Mouse (Mus musculus) retina, adult 2 months (tissue): ENCODE data around the gene Rsph6a.

Source experiments
- DNase-seq: peaks from one replicate; pipeline ENCODE4 v3.0.0-alpha.2; 2012; ENCODE audit warnings: low read depth, low spot score

Rsph6a gene

DNA sequence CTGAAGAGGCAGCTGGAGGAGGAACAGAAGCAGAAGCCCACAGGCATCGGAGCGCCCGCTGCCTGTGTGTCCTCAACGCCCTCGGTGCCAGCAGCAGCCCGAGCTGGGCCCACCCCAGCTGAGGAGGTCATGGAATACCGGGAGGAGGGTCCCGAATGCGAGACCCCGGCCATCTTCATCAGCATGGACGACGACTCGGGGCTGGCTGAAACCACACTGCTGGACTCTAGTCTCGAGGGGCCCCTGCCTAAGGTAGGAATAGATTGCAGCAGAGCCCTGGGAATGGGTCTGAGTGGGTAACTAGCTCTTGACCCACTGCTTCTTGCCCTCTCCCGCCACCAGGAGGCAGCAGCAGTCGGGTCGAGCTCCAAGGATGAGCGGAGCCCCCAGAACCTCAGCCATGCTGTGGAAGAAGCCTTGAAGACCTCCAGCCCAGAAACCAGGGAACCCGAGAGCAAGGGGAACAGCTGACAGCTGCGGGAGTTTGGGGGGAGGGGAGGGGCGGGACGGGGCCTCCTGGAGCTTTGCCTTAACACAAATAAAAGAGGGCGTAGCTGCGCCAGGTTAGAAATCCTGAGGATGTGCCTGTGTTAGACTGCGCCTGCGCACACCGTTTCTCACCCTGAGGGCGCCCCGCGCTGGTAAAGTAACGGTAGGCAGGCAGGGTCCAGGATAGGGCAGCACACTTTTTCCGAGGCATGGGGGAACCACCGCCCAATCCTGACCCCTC, at the start of gene Rsph6a:
Gene Rsph6a (plus strand): TSS at position 644 of the 730 bp plus-strand sequence.
- peak; percentile 13 for DNase-seq

DNA sequence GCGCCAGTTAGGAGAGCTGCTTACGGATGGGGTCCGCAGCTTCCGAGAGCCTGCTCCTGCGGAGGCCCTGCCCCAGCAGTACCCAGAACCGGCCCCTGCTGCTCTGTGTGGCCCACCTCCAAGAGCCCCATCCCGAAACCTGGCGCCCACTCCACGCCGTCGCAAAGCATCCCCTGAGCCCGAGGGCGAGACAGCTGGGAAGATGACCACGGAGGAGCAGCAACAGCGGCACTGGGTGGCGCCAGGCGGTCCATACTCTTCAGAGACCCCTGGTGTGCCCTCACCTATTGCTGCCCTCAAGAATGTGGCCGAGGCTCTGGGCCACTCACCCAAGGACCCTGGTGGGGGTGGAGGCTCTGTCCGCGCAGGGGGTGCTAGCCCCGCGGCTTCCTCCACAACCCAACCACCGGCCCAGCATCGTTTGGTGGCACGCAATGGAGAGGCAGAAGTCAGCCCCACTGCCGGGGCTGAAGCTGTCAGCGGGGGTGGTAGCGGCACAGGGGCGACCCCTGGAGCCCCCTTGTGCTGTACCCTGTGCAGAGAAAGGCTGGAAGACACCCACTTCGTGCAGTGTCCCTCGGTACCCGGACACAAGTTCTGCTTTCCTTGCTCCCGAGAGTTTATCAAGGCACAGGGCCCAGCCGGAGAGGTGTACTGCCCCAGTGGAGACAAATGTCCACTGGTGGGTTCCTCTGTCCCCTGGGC, 48.9 kb upstream of the Rsph6a start:
- DNase-seq = no peak

DNA sequence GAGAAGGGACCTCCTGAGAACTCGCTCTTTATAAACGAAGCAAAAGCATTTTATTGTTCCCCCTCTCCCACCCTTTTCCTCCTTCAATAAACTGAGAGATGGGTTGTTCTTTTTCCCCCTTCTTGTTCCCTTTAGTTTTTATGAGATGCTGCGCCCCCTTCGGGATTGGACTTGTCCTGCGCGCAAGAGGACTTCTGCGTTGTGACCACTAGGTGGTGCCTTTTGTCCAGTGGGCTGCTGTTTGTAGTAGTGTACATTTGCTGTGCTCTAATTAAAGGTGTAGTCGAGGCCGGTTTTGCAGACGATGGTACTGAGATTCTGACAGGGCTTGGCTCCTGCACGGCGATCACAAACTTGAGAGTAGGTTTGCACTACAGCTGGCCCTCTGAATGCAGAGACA, 48.0 kb upstream of the Rsph6a start:
- DNase-seq = peak; percentile 60

DNA sequence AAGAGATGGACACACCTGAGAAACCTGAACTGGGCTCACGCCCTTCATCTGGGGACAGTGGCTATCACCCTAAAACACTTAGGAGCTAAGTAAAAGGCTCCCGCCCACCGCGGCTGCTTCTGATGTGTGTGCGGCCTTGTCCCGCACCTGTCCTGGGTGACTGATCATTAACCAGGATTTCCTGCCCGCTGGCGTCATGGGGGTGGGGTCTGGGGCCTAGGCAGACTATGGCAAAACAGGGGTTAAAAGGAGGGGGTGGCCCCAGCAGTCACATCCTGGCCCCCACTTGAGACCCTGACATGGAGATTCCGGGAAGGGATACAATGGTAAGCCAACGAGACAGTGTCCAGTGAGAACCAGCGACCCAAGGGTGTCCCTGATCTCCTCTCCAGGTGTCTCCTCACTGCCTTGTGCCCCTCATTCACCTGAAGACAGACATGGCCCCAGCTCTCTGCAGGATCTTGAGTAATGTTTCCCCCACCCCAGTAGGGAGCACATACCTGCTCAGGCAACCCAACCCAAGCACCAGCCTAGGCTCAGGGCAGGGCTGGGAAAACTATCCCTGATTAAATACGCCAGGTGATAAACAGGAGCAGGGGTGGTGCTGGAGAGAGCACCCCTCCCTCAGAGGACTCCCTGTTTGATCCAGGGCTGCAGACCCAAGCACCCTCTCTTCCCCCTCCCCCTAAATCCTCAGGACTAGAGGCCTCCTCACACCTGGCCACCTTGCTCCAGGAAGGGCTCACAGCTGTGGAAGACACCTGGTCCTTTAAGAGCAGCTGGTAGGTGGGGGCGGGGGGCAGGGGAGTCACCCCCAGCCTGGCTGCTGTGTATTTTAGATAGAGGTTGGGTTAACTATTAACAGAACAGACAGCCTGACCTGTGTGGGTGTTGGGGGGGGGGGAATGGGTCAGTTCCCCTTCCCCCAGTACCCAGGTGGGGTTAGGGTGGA, 47.2 kb upstream of the Rsph6a start:
- DNase-seq = no peak

DNA sequence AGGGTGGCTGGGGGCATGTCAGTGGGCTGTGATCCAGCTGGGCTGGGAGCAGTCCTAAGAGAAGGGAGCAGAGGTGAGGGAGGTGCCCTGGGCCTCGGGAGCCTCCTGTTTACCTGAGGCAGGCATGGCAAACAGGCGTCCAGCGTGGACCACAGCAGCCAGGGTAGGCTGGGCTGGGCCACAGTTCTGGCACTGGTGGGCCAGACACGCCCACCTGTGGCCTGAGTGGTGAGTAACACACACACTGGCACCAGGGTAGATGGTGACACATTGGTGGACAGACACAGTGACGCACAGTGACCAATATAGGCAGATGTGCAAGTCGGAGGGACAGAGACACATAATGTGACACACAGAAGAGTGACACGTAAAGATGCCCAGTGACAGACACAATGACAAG, 43.9 kb upstream of the Rsph6a start:
- no peak for DNase-seq

DNA sequence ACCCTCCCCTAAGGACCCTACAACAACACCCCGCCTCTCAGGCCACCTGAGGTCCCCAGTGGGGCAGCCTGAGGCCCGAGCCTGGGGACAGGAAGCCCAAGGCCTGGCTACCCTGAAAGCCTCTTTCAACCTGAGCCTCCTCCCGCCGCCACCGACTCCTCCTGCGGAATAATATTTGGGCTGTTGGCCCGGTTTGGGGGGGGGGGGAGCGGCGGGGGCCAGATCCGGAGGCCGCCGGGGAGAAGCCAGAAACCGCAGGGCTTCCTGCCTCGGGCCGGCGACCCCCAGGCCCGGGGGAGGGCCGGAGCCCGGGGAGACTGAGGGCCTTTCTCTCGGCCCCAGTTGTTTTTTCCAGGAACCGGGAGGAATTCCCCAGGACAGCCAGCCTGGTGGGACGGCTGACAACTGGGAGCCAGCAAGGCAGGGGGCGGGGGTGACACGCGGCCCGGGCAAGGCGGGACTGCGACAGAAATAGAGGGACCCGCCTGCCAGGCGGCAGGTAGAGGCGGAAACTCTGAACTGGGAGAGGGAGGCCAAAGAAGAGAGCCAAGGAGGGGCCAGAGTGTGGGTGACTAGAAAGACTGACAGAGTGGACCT, 42.4 kb upstream of the Rsph6a start:
- DNase-seq = no peak

DNA sequence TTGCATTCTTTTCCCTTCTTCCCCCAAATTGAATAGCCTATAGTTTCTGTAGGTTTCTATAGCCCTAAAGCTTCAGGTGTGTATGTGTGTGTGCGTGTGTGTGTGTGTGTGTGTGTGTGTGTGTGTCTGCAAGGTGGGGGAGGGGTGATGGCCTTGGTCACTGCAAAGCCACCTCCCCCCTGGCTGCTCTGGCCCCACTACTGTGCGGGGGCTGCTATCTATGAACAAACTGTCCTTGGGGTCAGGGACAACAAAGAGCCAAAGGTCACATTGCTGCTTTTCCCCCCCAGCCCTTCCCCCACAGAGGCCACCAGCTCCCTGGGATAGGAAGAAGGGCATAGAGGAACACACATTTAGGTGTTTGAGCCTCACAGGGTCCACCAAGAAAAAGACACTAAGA, 41.6 kb upstream of the Rsph6a start:
- no peak for DNase-seq

DNA sequence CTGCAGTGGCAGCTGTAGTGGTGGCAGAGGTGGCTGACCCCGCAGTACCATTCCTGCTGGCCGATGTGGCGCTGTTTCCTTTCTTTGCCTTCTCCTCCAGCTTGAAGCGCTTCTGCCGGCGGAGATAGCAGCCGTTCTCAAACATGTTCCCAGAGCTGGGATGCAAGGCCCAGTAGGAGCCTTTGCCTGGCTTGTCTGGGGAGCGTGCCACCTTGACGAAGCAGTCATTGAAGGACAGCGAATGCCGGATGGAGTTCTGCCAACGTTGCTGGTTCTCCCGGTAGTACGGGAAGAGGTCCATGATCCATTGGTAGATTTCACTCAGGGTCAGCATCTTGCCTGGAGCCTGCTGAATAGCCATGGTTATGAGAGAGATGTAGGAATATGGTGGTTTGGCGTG, 40.0 kb upstream of the Rsph6a start:
- DNase-seq = no peak

DNA sequence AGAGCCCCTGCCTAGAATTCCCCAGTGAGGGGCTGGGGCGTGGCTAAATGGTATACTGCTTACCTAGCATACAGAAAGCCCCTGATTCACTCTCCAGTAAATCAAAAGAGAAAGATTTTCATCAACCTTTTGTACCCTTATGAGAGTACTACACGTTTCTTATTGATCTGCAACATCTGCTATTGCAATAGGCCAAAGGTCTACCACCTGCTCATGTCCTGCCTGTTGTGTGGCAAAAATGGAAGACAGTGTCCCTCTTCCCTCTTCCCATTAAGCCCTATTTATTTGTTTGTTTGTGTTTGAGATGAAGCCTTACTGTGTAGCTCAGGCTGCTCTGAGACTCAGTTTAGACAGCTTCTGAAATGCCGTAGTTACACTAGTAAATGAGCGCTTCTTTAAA, 38.4 kb upstream of the Rsph6a start:
- DNase-seq = no peak

DNA sequence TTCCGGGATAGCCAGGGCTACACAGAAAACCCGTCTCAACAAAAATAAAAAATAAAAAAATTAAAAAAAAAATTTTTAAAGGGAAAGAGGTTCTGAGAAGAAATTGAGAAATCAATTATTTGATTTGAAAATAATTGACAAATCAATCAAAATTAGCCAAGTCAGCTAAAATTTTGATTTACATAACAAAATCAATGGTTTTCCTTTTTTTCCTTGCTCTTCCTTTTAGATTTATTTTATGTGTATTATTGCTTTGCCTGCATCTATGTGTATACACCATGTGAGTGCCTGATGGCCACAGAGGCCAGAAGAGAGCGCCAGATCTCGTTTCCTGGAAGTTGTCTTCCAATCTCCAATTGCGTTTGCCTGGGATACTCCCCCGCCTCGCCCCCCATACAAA, 36.6 kb upstream of the Rsph6a start:
- DNase-seq = no peak

DNA sequence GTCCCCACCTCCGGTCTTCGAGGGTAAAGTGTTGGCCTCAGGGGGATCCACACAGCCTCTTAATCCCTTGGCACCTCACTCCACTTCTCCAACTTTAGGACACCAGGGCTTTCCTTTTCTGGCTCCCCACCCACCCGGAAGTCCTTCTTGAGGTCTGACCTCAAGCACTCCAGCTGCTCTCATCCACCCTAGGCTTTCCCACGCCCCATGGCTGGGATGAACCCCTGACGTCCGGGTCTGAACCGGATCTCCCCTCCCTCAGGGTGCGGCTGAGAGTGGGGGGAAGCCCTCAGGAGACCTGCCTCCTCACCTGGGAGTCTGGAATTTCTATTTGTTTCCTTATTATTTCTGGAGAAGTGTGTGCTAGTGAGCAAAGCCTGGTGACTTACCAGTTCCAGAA, 33.4 kb upstream of the Rsph6a start:
- no peak for DNase-seq

DNA sequence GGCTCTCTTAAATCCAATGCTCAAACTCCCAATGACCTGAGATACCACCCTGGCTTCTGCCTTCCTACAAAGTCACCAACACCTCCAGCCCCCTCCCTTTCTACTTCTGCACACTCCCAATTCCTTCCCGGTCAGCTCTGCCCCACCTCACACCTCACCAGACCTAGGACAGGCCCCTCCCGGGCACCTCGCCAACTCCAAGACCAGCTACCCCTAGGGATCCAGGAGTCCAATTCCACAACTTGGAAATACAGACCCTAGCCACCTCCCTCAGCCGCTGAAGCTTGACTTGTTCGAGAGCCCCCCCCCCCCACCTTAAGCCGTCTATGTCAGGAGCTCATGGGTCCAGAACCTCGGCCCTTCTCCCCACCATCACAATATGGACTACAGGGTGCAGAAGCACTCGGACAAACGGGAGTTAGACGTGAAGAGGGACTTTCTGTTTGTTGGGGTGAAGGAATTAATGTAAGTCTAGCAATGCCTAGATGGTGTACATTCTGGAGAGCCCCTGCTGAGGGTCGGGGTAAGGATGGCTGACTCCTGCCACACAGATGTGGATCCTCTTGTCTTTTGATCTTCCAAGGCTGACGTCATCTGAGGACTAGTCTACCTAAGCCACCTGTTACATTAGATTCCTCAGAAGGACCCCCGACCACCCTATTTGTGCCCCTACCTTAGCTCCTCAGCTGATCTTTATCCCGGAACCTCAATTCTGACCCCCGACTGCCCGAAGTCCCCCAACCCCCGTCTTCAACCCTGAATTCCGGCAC, 32.1 kb upstream of the Rsph6a start:
- no peak for DNase-seq

DNA sequence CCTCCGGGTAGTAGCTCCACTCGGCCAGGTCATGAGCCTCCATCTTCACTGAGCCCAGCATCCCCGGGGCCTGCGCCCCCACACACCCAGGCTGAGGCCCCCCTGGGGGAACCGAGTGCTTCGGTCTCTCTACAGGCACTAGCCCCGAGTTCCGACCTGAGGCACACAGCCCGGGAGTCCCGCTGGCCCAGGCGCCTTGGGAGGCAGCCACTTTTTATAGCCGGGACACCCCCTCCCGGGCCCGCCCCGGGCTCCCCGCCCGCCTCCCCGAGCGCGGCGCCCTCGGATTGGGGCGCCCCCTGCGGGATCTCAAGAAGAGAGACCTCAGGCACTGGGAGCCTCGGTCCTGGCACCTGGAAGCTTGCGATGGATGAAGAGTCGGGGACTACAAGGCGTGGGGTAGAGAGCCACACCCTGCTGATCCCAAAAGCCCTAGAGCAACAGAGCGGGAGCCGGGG, 31.1 kb upstream of the Rsph6a start, which contains the start of gene Foxa3:
Gene Foxa3 (minus strand): TSS at position 182 of the 458 bp plus-strand sequence.
- no peak for DNase-seq

DNA sequence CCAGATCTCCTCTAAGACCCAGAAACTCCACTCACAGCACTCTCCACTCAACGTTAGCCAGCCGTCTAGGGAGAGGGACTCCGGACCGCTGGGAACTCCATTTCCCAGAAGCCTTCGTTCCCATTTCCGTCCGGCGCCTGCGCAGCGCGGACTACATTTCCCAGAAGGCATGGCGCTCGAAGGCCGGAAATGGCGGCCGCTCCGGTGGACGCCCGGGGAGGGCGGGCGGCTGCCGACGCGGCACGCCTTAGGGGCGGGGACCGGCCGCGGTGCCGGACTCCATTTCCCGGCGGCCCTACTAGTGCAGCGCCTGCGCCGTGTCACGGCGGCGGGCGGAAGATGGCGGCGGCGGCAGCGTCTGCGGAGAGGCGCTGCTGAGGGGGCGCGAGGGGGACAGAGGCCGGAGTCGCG, 30.4 kb upstream of the Rsph6a start, which contains the start of gene Sympk:
Gene Sympk (plus strand): TSS at position 282 of the 411 bp plus-strand sequence.
- DNase-seq = peak; percentile 92

DNA sequence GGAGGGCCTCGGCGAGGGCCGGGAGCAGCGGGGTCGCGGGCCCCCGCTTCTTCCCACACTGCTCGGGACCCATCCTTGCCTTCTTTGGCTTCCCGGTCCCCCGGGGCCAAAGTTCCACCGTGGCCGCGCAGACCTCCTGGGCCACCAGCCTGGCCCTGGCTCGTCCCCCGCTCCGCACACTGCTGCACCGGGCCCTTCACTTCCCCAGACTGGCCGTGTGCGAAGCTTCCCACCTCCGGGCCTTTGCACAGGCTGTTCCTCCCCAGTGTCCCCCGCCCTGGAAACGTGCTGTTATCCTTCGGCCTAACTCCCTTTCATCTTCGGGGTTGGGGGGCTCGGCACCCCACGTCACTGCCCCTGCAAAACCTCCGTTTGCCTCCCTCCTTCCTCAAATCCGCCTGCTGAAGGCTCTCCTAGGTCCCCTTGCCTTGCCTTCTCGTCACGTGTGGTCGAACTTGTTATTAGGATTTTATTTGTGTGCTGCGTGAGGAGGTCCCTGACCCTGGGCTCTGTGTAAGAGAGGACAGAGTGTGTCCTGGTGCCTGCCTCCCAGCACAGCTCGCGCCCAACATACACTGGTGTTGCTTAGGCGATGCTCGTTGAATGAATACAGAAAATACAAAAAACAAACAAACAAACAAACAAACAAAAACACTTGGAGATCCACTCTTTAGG, 29.8 kb upstream of the Rsph6a start:
- no peak for DNase-seq

DNA sequence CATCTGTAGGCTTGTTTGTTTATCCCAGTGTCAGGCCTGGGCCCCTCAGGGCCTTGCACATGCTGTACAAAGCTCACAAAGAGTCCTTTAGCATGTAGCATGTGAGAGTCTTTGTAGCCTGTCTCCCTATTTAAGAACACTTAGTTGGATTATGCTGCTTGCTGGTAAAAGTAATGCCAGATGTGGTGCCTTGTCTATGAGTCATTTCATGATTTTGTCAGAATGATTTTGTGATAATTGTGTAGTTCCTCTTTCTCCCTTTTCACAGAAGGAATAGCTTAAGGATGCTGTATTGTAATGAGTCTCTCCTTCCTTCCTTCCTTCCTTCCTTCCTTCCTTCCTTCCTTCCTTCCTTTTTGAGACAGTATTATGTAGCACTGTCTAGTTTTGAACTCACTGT, 26.4 kb upstream of the Rsph6a start:
- DNase-seq = no peak

DNA sequence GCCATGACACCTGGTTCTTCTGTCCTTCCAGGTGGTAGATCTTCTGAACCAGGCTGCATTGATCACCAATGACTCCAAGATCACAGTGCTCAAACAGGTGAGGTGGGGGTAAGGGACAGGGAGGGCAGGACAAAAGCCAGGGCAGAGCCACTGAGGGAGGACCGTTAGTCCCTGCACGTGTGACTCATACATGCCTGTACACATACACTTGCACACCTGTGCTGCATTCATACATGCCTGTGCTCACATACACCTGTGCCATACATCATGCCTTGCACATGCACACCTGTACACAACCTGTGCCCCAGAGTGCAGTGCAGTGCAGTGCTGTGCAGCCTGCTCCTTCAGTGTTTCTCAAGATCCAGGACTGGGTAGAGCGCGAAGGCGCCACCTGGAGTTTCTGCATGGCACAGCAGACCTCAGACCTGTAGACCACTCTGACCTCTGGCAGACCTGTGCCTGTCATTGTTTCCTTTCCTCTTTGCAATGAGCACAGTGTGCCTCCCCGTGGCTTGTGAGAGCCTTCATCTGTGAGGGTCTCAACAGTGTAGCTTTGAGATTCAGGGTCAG, 25.3 kb upstream of the Rsph6a start:
- DNase-seq = no peak

DNA sequence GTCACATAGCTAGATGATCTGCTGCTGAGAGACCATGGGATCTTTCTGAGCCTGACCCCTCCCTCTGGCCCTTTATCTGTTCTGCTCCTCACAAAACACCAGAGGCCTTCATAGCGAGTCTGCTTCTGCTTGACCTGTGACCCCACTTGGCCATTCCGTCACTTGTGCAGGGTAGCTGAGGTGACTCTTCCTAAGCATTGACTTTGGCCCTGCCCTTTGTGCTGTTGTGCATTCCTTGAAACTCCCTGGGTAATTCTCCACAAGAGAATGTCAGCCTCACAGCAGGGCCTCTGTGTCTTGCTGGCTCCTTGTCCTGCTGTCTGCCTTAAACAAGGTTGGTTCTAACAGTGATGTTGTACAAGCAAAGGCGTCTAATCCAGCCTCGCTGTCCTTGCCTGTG, 22.8 kb upstream of the Rsph6a start:
- DNase-seq = no peak

DNA sequence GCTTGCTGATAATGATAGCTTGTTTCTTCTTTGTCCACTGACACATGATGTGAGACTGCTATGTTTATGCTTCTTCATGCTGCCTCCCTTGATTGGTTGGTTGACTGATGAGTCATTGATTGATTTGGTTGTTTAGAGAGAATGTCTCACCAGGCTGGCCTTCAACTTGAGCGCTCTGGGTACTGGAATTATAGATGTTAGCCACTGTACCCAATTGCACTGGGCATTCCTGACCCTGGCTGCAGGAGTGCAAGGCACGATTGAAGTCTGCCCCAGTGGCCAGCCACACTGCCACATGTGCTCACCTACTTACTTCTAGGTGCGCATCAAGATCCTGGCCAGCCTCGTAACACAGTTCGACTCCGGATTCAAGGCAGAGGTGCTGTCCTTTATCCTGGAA, 9.9 kb upstream of the Rsph6a start:
- DNase-seq = no peak
